Mouse (Mus musculus): ENCODE results near the gene Igsf23.
"Not testable (repeated sequence)": the region's sequence is repeated elsewhere in the genome, so short reads cannot be mapped to it uniquely, and the experiment has no call there.

The Igsf23 gene

DNA sequence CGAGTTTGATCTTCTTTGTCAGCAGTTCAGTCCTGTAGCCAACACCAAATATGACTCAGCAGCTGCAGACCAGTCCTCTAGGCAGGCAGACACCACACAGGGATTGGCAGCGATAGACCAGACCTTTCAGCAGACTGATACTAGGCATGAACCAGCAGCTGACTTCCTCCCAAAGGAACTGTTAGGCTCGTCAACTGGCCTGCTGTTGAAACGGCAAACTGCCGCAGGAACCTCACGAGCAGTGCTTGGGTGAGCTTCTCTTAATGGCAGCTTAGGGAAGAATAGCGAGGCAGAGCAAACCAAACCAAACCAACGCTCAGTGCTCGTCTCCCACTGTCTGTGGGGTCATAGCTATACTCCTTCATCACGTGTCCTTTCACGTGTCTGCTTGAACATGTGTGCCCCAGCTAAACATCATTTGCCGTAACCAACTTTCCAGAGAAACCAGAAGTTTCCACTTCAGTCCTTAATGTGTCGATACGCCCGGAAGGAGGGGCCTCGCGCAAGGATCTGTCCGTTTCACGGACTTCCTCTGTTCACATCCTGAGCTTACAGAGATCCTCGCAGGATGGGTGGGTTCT, 15.3 kb downstream of the Igsf23 start:
- DNase-seq, result peak; percentile 66 to 77

DNA sequence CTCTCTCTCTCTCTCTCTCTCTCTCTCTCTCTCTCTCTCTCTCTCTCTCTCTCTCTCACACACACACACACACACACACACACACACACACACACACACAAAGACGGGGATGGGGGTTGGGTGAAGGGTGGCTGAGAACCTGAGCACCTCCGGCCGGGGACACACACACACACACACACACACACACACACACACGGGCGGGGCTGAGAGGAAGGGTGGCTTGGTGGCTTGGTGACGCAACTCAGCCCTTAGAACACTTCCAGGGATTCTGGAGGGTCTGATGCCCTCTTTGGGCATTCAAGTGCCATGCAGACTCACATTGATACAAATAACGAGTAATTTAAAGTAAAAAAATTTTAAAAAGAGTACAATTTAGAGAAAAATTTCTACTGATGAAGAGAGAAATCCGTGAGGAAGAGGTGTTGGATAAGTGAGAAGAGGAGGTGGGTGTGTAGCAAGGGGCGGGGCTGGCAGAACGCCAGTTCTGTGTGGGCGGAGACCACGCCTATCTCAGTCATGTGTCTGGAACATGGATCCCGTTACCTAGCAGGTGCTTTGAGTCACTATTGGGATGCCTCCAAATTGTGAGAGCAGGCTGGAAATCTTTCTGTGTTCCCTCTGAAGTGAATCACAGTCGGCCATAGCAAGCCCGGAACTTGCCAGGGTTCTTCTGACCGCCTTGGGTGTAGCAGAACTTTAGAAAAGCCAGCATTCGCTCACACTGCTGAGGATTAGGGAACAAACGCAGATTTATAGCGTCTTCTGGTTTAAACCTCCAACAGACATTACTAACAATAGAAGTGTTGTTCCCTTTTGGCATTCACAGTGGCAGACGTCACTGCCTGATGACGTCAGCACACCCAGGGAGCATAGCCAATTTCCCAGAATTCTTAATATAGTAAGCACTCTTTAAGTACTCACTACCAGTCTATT, 17.4 kb downstream of the Igsf23 start:
- DNase-seq, result peak; percentile 79 to 87

DNA sequence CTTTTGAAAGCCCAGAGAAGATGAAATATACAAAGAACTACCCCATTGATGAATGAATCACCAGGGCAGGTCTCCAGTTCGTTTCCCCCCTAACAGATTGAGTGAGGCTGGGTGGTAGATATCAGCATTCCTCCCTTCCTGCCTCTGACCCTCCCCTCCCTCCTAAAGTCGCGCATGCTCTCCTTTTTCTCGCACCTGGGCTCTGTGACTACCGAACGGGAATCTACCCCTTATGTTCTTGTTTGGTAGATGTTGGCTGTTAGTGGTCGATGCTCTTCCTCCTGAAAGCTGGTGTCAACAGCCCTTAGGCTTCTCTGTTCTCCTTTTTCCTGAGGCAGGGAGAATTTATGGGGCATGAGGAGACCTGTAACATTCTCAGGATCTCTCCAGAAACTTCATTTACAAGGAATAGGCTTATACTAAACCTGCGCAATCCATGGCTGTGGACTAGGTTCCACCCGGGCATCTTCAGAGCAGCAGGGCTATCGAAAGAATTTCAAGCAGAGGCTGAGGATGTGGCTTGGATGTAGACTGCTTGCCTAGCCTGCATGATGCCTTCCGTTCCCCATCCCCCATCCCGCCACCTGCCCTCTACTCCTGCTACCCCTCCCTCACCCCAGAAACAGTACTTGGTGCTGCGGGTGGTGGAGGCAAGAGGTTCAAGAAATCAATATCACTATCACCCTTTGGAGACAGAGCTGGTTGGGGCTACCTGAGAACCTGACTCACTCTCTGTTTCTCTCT, 18.3 kb downstream of the Igsf23 start:
- peak; percentile 87 to 93 for DNase-seq

DNA sequence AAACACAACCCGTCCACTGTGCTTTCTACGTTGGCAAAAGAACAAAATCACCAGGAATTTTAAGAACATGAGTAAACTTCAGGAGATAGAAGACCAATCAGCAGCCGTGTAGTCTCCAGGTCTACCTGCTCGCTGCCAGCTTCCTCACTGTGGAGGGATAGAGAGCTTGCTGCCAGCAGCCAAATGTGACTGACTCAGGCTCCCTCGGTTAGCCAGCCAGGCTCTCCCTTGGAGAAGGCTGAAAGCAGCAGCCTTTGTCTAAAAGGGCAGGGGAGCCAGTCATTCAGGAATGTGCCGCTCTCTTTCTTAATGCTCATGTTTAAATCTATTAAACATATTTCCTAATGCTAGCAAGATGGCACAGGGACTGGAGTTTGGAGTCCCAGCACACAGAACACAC, 20.1 kb downstream of the Igsf23 start:
- not testable (repeated sequence) for DNase-seq

DNA sequence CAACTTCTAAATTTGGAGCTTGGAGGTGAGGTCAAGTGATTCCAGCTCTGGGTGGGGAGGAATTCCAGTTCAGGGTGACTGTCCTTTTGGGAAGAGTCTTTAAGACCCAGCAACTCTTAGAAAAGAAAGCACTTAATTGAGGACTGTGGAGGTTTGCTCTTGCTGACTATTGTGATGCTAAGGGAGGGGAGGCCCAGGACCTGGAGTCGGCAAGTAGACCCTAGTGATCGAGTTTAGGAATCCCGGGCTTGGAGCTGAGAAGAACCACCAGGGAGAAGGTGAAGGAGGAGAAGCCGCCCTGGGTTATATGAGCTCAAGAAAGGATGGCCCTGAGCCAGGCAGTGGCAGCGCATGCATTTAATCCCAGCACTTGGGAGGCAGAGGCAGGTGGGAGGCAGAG, 22.1 kb downstream of the Igsf23 start:
- DNase-seq, result no peak

DNA sequence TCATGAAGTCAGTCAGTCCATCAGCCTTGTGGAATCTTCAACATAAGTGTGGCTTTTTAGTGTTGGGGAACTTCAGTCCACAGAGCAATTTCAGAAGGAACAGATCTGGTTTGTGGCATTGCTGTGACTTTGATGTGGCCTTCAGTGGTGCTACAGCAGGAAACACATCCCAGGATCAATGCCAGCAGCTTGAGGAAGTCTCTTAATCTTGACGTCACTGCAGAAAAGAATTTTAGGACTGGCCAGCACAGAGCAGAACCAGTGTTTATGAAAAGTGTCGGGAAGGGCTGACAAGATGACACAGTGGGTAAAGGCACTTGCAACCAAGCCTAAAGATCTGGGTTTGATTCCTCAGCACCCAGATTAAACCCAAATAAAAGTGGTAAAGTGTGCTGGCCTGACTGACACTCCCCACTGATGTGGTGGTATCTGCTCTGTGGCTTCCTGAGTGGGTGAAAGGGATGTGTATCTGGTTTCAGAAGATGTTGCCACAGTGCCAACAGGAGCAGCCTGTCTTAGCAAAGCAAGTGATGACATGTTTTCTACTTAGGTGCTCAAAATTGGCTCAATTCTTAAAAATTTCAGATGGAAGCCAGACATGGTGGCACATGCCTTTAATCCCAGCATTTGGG, 23.6 kb downstream of the Igsf23 start:
- peak in 1 of 2 experiments; percentile 52 for DNase-seq

DNA sequence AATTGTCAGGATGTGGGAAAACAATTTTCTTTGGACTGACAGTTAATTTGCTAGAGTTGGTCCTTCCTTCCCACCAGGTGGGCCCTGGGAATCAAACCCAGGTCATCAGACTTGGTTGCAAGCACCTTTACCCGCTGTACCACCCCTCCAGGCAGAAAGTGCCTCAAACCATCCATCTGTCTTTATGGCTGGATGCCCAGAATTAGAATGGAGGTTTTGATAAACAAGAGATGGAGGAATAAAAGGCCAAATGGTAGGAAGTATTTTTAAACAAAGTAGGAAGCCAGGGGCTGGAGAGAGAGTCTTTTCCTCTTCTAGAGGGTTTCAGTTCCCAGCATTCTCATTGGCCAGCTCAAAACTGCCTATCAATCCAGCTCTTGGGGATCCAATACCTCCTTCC, 25.2 kb downstream of the Igsf23 start:
- no peak for DNase-seq

DNA sequence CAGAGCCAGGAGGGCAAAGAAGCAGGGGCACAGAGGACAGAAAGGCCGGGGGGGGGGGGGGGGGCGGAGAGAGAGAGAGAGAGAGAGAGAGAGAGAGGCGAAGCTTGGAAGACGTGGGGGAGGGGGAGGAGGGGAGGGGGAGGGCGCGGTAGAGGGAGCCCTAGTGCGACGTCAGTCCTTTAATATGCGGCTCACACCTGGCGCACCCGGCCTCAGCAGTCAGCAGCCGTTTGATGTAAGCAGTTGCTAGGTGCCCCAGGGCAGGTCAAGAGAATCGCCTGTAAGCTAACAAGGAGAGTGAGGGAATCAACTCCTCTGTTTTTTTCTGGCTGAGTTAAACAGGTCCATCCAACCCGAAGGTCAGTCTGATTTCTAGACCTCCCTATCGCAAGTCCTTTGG, 26.8 kb downstream of the Igsf23 start:
- peak; percentile 44 to 74 for DNase-seq

DNA sequence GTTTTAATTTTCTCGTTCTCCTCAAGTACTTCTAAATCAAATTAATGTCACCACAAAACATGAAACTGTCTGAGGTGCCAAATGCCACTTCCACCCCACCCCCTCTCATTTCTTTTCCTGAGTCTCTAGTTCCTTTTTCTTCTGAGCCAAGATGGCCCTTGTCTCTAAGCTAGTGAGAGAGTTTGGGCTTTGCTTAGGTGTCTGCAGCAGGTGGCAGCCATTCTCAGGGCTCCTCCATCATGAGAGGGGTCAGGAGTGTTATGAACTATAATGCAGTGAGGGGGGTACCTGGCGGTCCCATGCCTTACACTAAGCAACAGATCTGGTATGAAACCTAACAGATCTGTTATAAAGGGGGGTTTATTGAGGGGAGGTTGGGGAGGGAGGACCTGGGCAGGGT, 27.2 kb downstream of the Igsf23 start:
- DNase-seq, result peak; percentile 54 to 59

DNA sequence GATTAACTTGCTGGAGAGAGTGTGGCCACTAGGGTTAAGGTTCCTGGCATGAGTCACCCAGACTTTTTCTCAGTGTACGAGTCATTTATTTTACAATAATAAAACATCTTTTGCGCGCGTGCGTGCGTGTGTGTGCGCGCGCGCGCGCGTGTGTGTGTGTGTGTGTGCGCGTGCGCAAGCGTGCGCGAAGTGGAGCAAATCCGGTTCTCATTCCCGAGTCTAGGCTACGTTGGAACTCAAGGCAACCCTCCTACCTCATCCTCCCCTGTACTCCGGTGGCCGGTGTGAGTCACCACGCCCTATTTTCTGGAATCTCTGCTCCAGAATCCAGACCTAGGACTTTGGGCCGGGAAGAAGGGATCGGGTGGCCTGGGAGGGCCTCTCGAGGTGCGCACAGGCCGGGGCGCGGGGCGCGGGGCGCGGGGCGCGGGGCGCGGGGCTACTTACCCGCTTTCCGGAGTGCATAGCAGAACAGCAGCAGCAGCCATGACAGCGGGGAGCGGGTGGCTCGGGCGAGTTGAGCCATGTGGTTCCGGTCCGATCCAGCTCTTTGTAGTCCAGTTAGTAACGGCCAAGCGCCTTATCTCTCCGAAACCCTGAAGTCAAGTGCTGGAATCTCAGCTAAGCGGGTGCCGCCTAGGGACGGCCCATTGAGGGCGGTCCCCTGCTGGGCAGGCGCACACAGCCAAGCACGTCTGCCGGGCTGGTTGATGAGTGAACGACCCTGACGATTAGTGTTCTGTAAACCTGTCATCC, 29.9 kb downstream of the Igsf23 start, which contains the start of gene Pvr:
Gene Pvr, minus strand, starts transcription at position 655 of the 756 bp plus-strand sequence.
- peak; percentile 73 to 82 for DNase-seq

DNA sequence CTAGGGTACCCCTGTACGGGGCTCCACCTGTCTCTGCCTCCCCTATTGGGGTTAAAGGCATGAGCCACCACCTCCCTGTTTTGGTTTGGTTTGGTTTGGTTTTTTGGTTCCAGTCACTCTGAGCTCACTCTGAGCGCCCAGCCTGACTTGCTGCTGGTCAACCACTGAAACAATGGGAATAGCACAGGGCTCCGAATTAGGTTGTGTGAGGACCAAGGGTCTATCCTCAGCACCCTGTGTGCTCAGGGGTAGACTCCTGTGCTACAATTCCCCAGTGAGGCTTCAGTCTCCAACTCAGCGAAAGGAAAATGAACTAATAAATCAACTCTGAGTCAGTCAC, 30.4 kb downstream of the Igsf23 start:
- DNase-seq, result peak in 1 of 2 experiments; percentile 22

DNA sequence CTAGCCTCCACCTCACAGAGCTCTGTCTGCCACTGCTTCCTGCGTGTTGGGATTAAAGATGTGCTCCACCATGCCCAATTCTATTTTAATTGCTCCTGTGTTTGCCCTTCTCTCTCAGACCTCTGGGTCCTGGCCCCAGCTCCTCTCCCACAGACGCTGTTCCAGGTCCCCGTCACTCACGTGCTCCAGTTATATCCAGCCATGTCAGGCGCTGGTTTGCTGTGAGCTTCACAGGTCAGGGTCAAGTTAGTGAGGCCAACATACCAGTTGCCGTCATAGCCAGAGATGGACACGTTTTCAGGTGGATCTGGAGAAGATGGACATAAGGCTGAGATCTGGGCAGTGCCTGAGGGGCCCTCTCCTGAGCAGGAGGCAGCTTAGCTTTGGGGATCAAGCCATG, 36.0 kb downstream of the Igsf23 start:
- DNase-seq, result no peak

DNA sequence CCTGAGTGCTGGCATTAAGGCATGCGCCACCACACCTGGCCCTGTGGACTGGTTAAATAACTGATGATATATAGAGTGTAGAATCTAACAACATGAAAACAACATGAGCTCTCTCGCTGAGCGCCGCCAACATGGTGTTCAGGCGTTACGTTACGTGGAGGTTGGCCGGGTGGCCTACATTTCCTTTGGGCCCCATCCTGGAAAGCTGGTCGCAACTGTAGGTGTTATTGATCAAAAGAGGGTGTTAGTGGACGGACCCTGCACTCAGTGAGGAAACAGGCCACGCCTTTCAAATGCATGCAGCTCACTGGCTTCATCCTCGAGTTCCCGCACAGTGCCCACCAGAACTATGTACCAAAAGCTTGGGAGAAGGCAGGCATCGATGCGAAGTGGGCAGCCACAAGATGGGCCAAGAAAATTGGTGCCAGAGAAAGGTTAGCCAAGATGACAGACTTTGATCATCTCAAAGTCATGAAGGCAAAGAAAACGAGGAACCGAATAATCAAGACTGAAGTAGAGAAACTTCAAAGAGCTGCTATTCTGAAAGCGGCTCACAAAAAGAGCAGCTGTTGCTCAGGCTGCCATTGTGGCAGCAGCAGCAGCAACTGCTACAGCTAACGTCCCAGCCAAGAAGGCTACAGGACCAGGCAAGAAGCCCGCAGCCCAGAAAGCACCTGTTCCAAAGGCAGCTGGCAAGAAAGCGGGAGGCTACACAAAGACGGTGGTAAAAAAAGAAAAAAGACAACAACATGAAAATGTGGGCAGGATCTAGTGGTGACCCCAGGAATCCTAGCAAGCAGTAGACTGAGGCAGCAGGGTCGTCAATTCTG, 38.6 kb downstream of the Igsf23 start:
- DNase-seq, result peak; percentile 59 to 84

DNA sequence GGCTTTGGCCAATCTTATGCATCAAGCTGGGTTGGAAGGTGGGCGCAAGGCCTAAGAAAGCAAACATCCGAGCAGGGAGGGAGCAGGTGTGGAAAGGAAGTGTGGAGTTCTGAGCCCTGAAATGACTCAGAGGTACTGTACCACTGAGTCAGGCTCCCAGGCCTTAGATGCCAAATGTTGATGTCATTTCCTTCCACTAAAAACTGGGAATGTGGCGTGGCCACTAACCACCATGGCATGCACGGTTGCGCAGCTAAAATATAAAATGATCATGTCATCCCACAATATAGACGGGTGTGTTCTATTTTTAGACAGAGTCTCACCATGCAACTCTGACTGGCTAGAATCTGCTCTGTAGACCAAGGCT, 39.3 kb downstream of the Igsf23 start:
- DNase-seq, result peak in 1 of 2 experiments; percentile 45

DNA sequence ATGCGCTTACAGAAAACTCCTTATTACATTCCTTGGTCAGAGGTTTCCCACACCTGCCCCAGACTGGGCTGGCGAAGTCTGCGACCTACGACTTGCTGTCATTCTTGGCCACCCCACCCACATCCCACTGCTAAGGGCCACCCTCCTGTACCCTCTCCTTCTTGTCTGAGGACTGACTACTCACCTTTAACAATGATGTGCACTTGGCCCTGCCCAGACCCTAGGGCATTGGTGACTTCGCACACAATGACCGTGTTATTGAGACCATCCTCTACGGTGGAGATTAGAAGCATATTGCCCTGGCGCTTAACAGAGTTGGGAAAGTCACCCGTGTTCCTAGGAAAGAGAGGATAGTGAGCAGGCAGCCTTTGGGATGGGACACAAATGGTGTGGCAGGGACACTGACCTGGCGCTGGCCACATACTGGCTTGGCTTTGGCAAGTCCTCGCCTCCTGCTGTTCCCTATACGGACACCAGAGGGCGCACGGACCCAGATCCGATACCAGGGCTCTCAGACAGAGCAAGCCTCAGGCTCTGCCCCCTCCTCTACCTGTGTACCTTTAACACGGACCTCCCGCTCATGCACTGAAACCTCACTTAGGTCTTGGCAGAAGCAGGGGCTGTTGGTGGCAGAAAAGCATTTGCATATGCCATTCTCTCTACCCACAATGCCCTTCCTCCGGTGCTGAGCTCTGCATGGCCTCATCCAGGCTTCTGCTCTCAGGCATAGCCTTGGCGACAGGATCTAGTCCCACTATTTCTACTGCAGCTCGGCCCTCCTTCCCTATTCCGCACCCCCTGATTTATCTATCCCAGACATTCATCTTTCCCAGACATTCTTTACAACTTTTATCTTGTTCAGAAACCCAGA, 39.9 kb downstream of the Igsf23 start:
- peak; percentile 86 for DNase-seq

DNA sequence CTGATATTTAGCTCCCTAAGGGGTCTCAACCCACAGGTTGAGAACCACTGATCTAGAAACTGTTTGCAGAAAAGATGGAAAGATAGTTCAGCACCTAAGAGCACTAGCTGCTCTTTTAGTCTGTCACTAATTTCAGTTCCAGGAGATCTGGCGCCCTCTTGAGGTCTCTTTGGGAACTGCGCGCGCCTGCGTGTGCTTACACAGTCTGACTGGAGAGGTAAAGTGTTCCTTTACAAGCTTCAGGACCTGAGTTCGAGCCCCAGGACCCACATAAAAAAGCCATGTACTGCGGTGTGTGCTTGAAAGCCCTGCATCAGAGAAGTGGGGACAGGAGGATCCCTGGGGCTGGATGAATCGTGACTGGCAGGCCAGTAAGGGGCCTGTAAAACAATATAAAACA, 60.7 kb downstream of the Igsf23 start:
- peak; percentile 60 to 66 for DNase-seq

DNA sequence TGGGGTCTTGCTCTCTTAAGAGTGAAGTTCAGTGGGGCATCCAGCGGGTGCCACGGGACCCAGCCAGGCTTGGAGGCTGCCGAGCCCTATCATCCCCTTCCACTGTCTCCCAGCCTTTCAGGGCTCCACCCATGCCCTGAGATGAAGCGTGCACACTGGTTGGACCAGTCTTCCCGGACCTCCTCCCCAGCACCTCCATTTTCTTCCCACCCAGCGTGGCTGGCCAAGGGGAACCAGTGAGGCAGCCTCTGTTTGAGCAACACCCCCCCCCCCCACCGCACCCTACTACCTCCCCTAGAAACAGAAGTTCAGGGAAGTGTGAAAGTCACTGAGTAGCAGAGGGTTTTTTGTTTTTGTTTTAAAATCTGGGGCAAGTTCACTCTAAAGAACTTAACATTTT, 62.7 kb downstream of the Igsf23 start, which contains the start of gene Ceacam19:
Gene Ceacam19, minus strand, starts transcription at position 117 of the 400 bp plus-strand sequence.
- DNase-seq, result no peak

All from thymus, postnatal 36 days (tissue).